Comparison of ENCODE assay signal across 18 mouse cellular contexts in the genomic region with DNA sequence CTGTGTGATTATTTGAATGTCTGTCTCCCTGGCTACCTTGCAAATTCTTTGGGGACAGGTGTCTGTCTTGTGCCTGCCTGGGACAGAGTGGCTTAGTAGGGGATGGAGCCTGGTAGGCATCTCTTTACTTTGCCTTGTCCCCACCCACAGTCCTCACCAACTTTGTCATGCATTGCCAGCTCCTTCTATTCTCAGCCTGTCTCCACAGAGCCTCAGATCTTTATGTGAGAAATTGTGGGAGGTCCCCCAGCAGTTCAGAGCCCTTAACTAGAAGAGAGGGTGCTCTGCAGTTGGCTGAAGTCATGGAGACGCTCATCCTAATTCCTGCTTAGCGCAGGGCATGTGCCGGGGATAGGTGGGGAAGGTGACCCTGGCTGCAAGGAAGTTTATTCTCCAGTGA.
"Had no signal": no experiment of that assay in that cellular context is flagged by ENCODE, and none has a peak within 500 bp of the region (broad histone marks: within the 10 kb centered on the region; RNA-seq: fewer than 3 reads in every experiment).

No protein-coding gene starts in this region.

- H3K9ac ChIP-seq: liver, embryonic 15.5 days; liver, postnatal 0 days; lung, embryonic 15.5 days; midbrain, embryonic 13.5 days; midbrain, embryonic 15.5 days; neural tube, embryonic 12.5 days; stomach, embryonic 15.5 days had no signal

- DNase-seq: liver, postnatal 0 days; lung, adult 2 months; lung, postnatal 14 days; lung, postnatal 36 days; thymus, adult 2 months; thymus, postnatal 25 days; thymus, postnatal 4 days had no signal

- H3K9me3 ChIP-seq: liver, embryonic 15.5 days; lung, embryonic 15.5 days; megakaryocyte, embryonic 14.5 days; midbrain, embryonic 13.5 days; midbrain, embryonic 15.5 days; neural tube, embryonic 12.5 days; stomach, embryonic 15.5 days had no signal

- ATAC-seq: liver, postnatal 0 days; lung, postnatal 0 days; midbrain, embryonic 13.5 days; midbrain, embryonic 15.5 days had no signal

- H3K27me3 ChIP-seq: liver, embryonic 15.5 days; lung, embryonic 15.5 days; megakaryocyte, embryonic 14.5 days; midbrain, embryonic 13.5 days; midbrain, embryonic 15.5 days; neural tube, embryonic 12.5 days; stomach, embryonic 15.5 days had no signal

- H3K4me3 ChIP-seq: liver, embryonic 15.5 days; lung, embryonic 15.5 days; megakaryocyte, embryonic 14.5 days; midbrain, embryonic 13.5 days; midbrain, embryonic 15.5 days; neural tube, embryonic 12.5 days; stomach, embryonic 15.5 days had no signal

- H3K27ac ChIP-seq: liver, embryonic 15.5 days; lung, embryonic 15.5 days; macrophage; midbrain, embryonic 13.5 days; midbrain, embryonic 15.5 days; neural tube, embryonic 12.5 days; stomach, postnatal 0 days had no signal

- H3K4me1 ChIP-seq: liver, embryonic 15.5 days; megakaryocyte, embryonic 14.5 days; midbrain, embryonic 15.5 days had no signal

- H3K4me2 ChIP-seq: liver, embryonic 15.5 days; lung, embryonic 15.5 days; midbrain, embryonic 11.5 days; midbrain, embryonic 13.5 days; midbrain, embryonic 15.5 days; neural tube, embryonic 12.5 days; stomach, embryonic 15.5 days had no signal

- H3K36me3 ChIP-seq: liver, embryonic 15.5 days; lung, embryonic 15.5 days; midbrain, embryonic 13.5 days; midbrain, embryonic 15.5 days; neural tube, embryonic 12.5 days; stomach, embryonic 15.5 days had no signal
